Mouse (Mus musculus): ENCODE results near the gene B230307C23Rik.

- TF ChIP-seq MAX (IDR thresholded peaks at IDR 0.05; ENCODE audit: low read length) (no peak), ZKSCAN1 (IDR thresholded peaks at IDR 0.05; ENCODE audit: borderline replicate concordance, low read depth, low read length) (no peak), CTCF (conservative IDR thresholded peaks at IDR 0.05 in 1 of 2, IDR thresholded peaks at IDR 0.05 in 1 of 2; ENCODE audit: low read depth in 2 of 2, low read length in 2 of 2) (no peak), MAZ (IDR thresholded peaks at IDR 0.05; ENCODE audit: low read depth, low read length) (no peak), BHLHE40 (IDR thresholded peaks at IDR 0.05; ENCODE audit: low read depth, low read length) (no peak), EP300 (IDR thresholded peaks at IDR 0.05; ENCODE audit: low read length) (no peak), SIN3A (IDR thresholded peaks at IDR 0.05; ENCODE audit: low read length) (no peak), POLR2A (IDR thresholded peaks at IDR 0.05; ENCODE audit: low read depth, low read length) (no peak), RCOR1 (conservative IDR thresholded peaks at IDR 0.05; ENCODE audit: low read depth, low read length) (no peak), KAT2A (IDR thresholded peaks at IDR 0.05; ENCODE audit: insufficient replicate concordance, low read length) (no peak), HCFC1 (IDR thresholded peaks at IDR 0.05; ENCODE audit: low read depth, low read length) (no peak), TCF12 (IDR thresholded peaks at IDR 0.05; ENCODE audit: low read depth, low read length) (no peak), MEF2A (IDR thresholded peaks at IDR 0.05; ENCODE audit: borderline replicate concordance, low read depth, low read length) (no peak), POLR2AphosphoS2 (IDR thresholded peaks at IDR 0.05; ENCODE audit: low read depth, low read length) (no peak)
Measured at GRCm38 (mm10) chr16:97977277-97977676, 19.8 kb upstream of the B230307C23Rik start.
